Mouse (Mus musculus) myocyte (in vitro differentiated cells): ENCODE measurements around the gene Magel2. TPM values are rescaled to one million over a fixed set of nuclear protein-coding genes. Genes with fewer than 3 reads are reported as not detected.

Experiments
- H3K27me3 ChIP-seq: one replicate; pipeline ENCODE4 v1.6.1; 2011; ENCODE audit not compliant: control insufficient read depth, insufficient read depth, insufficient read length
- H3K36me3 ChIP-seq: one replicate; pipeline ENCODE4 v1.6.1; 2011; ENCODE audit not compliant: control insufficient read depth, insufficient read depth
- H3K4me2 ChIP-seq: one replicate; pipeline ENCODE4 v1.6.1; 2011; ENCODE audit warnings: low read depth, control low read depth
- H3K4me3 ChIP-seq: one replicate; pipeline ENCODE4 v1.5.1; 2011; ENCODE audit warnings: mild to moderate bottlenecking, control low read depth, moderate library complexity
- H3K79me2 ChIP-seq: one replicate; pipeline ENCODE4 v1.6.1; 2011; ENCODE audit not compliant: control insufficient read depth, insufficient read depth
- H3ac ChIP-seq: one replicate; pipeline ENCODE4 v1.6.1; 2011; ENCODE audit not compliant: control insufficient read depth, insufficient read length
- CEBPB ChIP-seq: IDR thresholded peaks from 2 replicates; pipeline ENCODE4 v1.6.1; 2011; ENCODE audit warnings: mild to moderate bottlenecking, moderate library complexity; ENCODE audit not compliant: poor library complexity, insufficient read depth, severe bottlenecking
- E2F4 ChIP-seq: IDR thresholded peaks from one replicate; pipeline ENCODE4 v1.6.1; 2011; ENCODE audit warnings: mild to moderate bottlenecking, control low read depth, moderate library complexity; ENCODE audit not compliant: insufficient read depth
- MAX ChIP-seq: IDR thresholded peaks from one replicate; pipeline ENCODE4 v1.6.1; 2011; ENCODE audit warnings: low read depth, mild to moderate bottlenecking, control low read depth
- MYOD1 ChIP-seq, 3 experiments: IDR thresholded peaks; one replicate each; pipeline ENCODE4 v1.6.1; 2011; ENCODE audit warnings: control low read depth in 2 of 3, low read depth in 2 of 3, mild to moderate bottlenecking in 2 of 3, moderate library complexity in 1 of 3; ENCODE audit not compliant: insufficient read length in 2 of 3, control insufficient read depth in 1 of 3
- MYOG ChIP-seq, 3 experiments: IDR thresholded peaks; one replicate each; pipeline ENCODE4 v1.6.1; 2011; ENCODE audit warnings: control low read depth in 2 of 3, low read depth in 2 of 3, mild to moderate bottlenecking in 2 of 3; ENCODE audit not compliant: insufficient read length in 2 of 3, control insufficient read depth in 1 of 3, insufficient read depth in 1 of 3
- POLR2A ChIP-seq: IDR thresholded peaks from one replicate; pipeline ENCODE4 v1.6.1; 2011; ENCODE audit warnings: low read depth, mild to moderate bottlenecking, control low read depth, moderate library complexity; ENCODE audit not compliant: insufficient read length
- POLR2AphosphoS2 ChIP-seq: IDR thresholded peaks from one replicate; pipeline ENCODE4 v1.6.1; 2011; ENCODE audit warnings: low read depth, control low read depth; ENCODE audit not compliant: insufficient read length
- REST ChIP-seq: IDR thresholded peaks from one replicate; pipeline ENCODE4 v1.6.1; 2011; ENCODE audit warnings: mild to moderate bottlenecking, control low read depth, moderate library complexity; ENCODE audit not compliant: insufficient read depth, insufficient read length
- SRF ChIP-seq: IDR thresholded peaks from one replicate; pipeline ENCODE4 v1.6.1; 2011; ENCODE audit warnings: low read depth; ENCODE audit not compliant: control insufficient read depth, insufficient read length
- TCF12 ChIP-seq: IDR thresholded peaks from one replicate; pipeline ENCODE4 v1.6.1; 2011; ENCODE audit warnings: mild to moderate bottlenecking, control low read depth; ENCODE audit not compliant: poor library complexity, insufficient read depth, severe bottlenecking
- TCF3 ChIP-seq: IDR thresholded peaks from one replicate; pipeline ENCODE4 v1.6.1; 2011; ENCODE audit warnings: low read depth, control low read depth; ENCODE audit not compliant: insufficient read length
- USF1 ChIP-seq: IDR thresholded peaks from one replicate; pipeline ENCODE4 v1.6.1; 2011; ENCODE audit warnings: low read depth, mild to moderate bottlenecking, control low read depth, moderate library complexity
- polyA plus RNA-seq: library from polyadenylated mRNA; unstranded; fragments of >200 nt; fragmentation: generic; extraction: Trizol; gene quantifications from one replicate; pipeline ENCODE4 v1.2.1, GENCODE M21; 2012; ENCODE audit warnings: missing spikeins

The Magel2 gene
- polyA plus RNA-seq, 1 experiment: not detected

GRCm38 (mm10) chr7:62351266-62351665 lies 25.5 kb upstream of the Magel2 start:
- Histone ChIP-seq H3K79me2 (no peaks in the 10 kb centered on the region), H3K27me3 (no peaks in the 10 kb centered on the region), H3ac (no peak overlapping the region), H3K4me2 (no peak overlapping the region), H3K4me3 (no peak overlapping the region), H3K36me3 (no peaks in the 10 kb centered on the region)
- TF ChIP-seq USF1 (no peak), MAX (no peak), POLR2A (no peak), E2F4 (no peak), TCF3 (no peak), SRF (no peak), REST (no peak), MYOD1 (IDR thresholded peaks at IDR 0.05; ENCODE audit: control insufficient read depth in 1 of 3, insufficient read length in 2 of 3, low read depth in 2 of 3) (no peak), POLR2AphosphoS2 (no peak), MYOG (IDR thresholded peaks at IDR 0.05; ENCODE audit: control insufficient read depth in 1 of 3, insufficient read depth in 1 of 3, insufficient read length in 2 of 3, low read depth in 2 of 3) (no peak), TCF12 (no peak), CEBPB (no peak)

- Histone ChIP-seq H3K36me3 (no peaks in the 10 kb centered on the region), H3K4me2 (no peak overlapping the region), H3K79me2 (no peaks in the 10 kb centered on the region), H3K27me3 (no peaks in the 10 kb centered on the region), H3ac (no peak overlapping the region), H3K4me3 (no peak overlapping the region)
- TF ChIP-seq TCF3 (no peak), POLR2A (no peak), TCF12 (no peak)
These were observed 11.7 kb upstream of the Magel2 start for GRCm38 (mm10) chr7:62365039-62365636.

GRCm38 (mm10) chr7:62366730-62367129 lies 10.1 kb upstream of the Magel2 start:
- no peak overlapping the region for H3K4me2 ChIP-seq
- H3K36me3 ChIP-seq: no peaks in the 10 kb centered on the region
- TF ChIP-seq USF1 (no peak), CEBPB (no peak), MYOD1 (IDR thresholded peaks at IDR 0.05; ENCODE audit: control insufficient read depth in 1 of 3, insufficient read length in 2 of 3, low read depth in 2 of 3) (no peak), MAX (no peak), MYOG (IDR thresholded peaks at IDR 0.05; ENCODE audit: control insufficient read depth in 1 of 3, insufficient read depth in 1 of 3, insufficient read length in 2 of 3, low read depth in 2 of 3) (no peak), REST (no peak), TCF3 (no peak)
- no peaks in the 10 kb centered on the region for H3K79me2 ChIP-seq
- H3K4me3 ChIP-seq: no peak overlapping the region
- no peaks in the 10 kb centered on the region for H3K27me3 ChIP-seq
- H3ac ChIP-seq: no peak overlapping the region

GRCm38 (mm10) chr7:62375658-62376057 lies 1.2 kb upstream of the Magel2 start:
- no peak for TF ChIP-seq MYOG (IDR thresholded peaks at IDR 0.05; ENCODE audit: control insufficient read depth in 1 of 3, insufficient read depth in 1 of 3, insufficient read length in 2 of 3, low read depth in 2 of 3)
- TF ChIP-seq TCF3: no peak
- no peak for TF ChIP-seq MYOD1 (IDR thresholded peaks at IDR 0.05; ENCODE audit: control insufficient read depth in 1 of 3, insufficient read length in 2 of 3, low read depth in 2 of 3)
- no peak for TF ChIP-seq MAX
- TF ChIP-seq USF1: no peak
- no peak for TF ChIP-seq TCF12

GRCm38 (mm10) chr7:62377313-62377712 lies 503 bp downstream of the Magel2 start:
- Histone ChIP-seq H3K27me3 (no peaks in the 10 kb centered on the region), H3K79me2 (no peaks in the 10 kb centered on the region), H3K36me3 (no peaks in the 10 kb centered on the region), H3K4me3 (no peak overlapping the region), H3K4me2 (no peak overlapping the region), H3ac (no peak overlapping the region)
- TF ChIP-seq TCF3 (no peak), POLR2A (no peak)

More at GRCm38 (mm10) chr7:62375658-62376057, 1.2 kb upstream of the Magel2 start:
- H3K27me3 ChIP-seq: no peaks in the 10 kb centered on the region
- no peak overlapping the region for H3K4me3 ChIP-seq
- no peaks in the 10 kb centered on the region for H3K79me2 ChIP-seq
- H3ac ChIP-seq: no peak overlapping the region
- H3K4me2 ChIP-seq: no peak overlapping the region
- H3K36me3 ChIP-seq: no peaks in the 10 kb centered on the region

- no peak overlapping the region for H3ac ChIP-seq
- H3K27me3 ChIP-seq: no peaks in the 10 kb centered on the region
- no peak overlapping the region for H3K4me2 ChIP-seq
- no peak overlapping the region for H3K4me3 ChIP-seq
- H3K36me3 ChIP-seq: no peaks in the 10 kb centered on the region
- TF ChIP-seq USF1 (no peak), POLR2AphosphoS2 (no peak), TCF12 (no peak), E2F4 (no peak), MAX (no peak), MYOG (IDR thresholded peaks at IDR 0.05; ENCODE audit: control insufficient read depth in 1 of 3, insufficient read depth in 1 of 3, insufficient read length in 2 of 3, low read depth in 2 of 3) (no peak), SRF (no peak), MYOD1 (IDR thresholded peaks at IDR 0.05; ENCODE audit: control insufficient read depth in 1 of 3, insufficient read length in 2 of 3, low read depth in 2 of 3) (no peak), REST (no peak), CEBPB (no peak), POLR2A (no peak), TCF3 (no peak)
- H3K79me2 ChIP-seq: no peaks in the 10 kb centered on the region
These were observed 1.7 kb downstream of the Magel2 start for GRCm38 (mm10) chr7:62378529-62378928.
